Mouse (Mus musculus) frontal cortex, postnatal 25 days (tissue): ENCODE data around the gene Tceal1.

Experiments
- DNase-seq, 2 experiments: peaks; one replicate each; pipeline ENCODE4 v3.0.0; 2022; ENCODE audit warnings: low spot score in 2 of 2

Gene Tceal1

DNA sequence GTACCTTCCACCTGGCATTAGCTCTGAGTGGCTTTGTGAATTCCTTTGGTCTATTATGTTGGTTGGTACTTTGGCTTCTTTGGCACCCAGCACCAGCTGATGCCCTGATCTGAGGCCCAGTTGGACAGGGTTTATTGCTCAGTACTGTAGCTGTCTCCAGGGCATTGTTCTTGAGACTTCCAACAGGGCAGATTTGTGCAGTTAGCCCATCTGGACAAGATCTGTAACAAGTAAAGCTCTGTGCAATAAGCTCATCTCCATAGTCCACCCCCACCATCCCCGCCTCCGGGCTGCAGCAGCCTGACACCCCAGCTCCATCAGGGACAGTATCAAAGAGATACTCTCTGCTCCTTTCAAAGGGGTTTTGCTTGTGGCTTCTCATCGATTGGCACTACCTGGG is 47.7 kb downstream of the Tceal1 start:
- no peak for DNase-seq
